Mouse (Mus musculus) hindbrain, embryonic 14.5 days (tissue): Measurements from ENCODE around the gene Hells. TPM values are rescaled to one million over a fixed set of nuclear protein-coding genes. Genes with fewer than 3 reads are reported as not detected.

ENCODE experiments used
- ATAC-seq: fragments of 200-750 bp; cut with Nextera tagmentation; 2 replicates; pipeline ENCODE4 v1.8.0; 2017; ENCODE audit warnings: moderate number of reproducible peaks, mild to moderate bottlenecking, moderate TSS enrichment, moderate library complexity; ENCODE audit not compliant: low FRiP score
- DNase-seq: peaks from one replicate; pipeline ENCODE4 v3.0.0-alpha.2; 2015; ENCODE audit warnings: low spot score
- H3K27ac ChIP-seq: fragments of 300-500 bp; sonication (generic); 2 replicates; pipeline ENCODE4 v1.5.1; 2014; ENCODE audit warnings: mild to moderate bottlenecking, moderate library complexity
- H3K27me3 ChIP-seq: fragments of 300-500 bp; sonication (generic); 2 replicates; pipeline ENCODE4 v1.6.1; 2014; ENCODE audit warnings: mild to moderate bottlenecking, low read length, mixed read lengths; ENCODE audit not compliant: control insufficient read depth, insufficient read depth
- H3K36me3 ChIP-seq: fragments of 300-500 bp; sonication (generic); replicated peaks from 2 replicates; pipeline ENCODE4 v1.6.1; 2014; ENCODE audit not compliant: control insufficient read depth, insufficient read depth
- H3K4me1 ChIP-seq: fragments of 300-500 bp; sonication (generic); replicated peaks from 2 replicates; pipeline ENCODE4 v1.6.1; 2014; ENCODE audit warnings: antibody characterized with exemption, low read length, mixed read lengths; ENCODE audit not compliant: control insufficient read depth, insufficient read depth
- H3K4me2 ChIP-seq: fragments of 300-500 bp; sonication (generic); replicated peaks from 2 replicates; pipeline ENCODE4 v1.6.1; 2014; ENCODE audit warnings: mild to moderate bottlenecking, moderate library complexity
- H3K4me3 ChIP-seq: fragments of 300-500 bp; sonication (generic); replicated peaks from 2 replicates; pipeline ENCODE4 v1.5.1; 2014; ENCODE audit warnings: mild to moderate bottlenecking, low read length
- H3K9ac ChIP-seq: fragments of 300-500 bp; sonication (generic); 2 replicates; pipeline ENCODE4 v1.6.1; 2014
- H3K9me3 ChIP-seq: fragments of 300-500 bp; sonication (generic); 2 replicates; pipeline ENCODE4 v1.6.1; 2016; ENCODE audit warnings: low read length; ENCODE audit not compliant: control insufficient read depth
- WGBS: fragments of 180-500 bp; shearing (Covaris S2); extraction: QIAGEN DNeasy Blood & Tissue Kit; methylation state at CpG from one replicate; pipeline ENCODE4 v1.1.7; 2014; 5-methylcytosine and 5-hydroxymethylcytosine counted together
- microRNA-seq: library from miRNA; unstranded; fragments of <30 nt; microRNA quantifications from one replicate; pipeline ENCODE4, GENCODE M21; 2016
- polyA plus RNA-seq: library from polyadenylated mRNA; unstranded; fragments of >200 nt; fragmentation: Nextera tagmentation; extraction: Ambion mirVana; gene quantifications from 2 replicates; pipeline ENCODE4 v1.2.1, GENCODE M21; 2014

Hells gene
- polyA plus RNA-seq, 1 experiment from 2014 or later, result 9.1 TPM

DNA sequence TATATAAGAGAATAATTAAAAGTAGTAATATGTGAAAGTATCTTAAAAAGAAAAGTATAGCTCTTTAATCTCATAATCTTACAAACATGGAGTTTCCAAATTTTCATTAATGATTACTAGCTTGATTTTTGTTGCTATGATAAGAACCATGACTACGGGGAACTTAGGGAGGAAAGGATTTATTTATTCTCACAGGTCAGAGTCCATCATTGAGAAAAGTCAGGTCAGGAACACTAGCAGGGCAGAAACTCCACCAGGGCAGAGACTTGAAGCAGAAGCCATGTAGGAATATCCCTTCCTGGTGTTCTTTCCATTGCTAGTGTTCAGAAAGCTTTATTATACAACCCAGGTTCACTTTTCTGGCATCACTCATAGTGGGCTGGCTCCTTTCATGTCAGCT, 68.0 kb downstream of the Hells start:
- DNase-seq (no peak), ATAC-seq (no peak)
- Histone ChIP-seq H3K27ac (no peak overlapping the region), H3K9me3 (0 out of 2 replicates have a peak, but pooled peaks cover under 1% of the 10 kb centered on the region), H3K4me3 (no peak overlapping the region), H3K36me3 (no peaks in the 10 kb centered on the region), H3K27me3 (no peaks in the 10 kb centered on the region), H3K9ac (no peak overlapping the region), H3K4me2 (no peak overlapping the region), H3K4me1 (no peaks in the 10 kb centered on the region)
- 90% methylated on average over 1 of the region's 1 CpGs for WGBS

DNA sequence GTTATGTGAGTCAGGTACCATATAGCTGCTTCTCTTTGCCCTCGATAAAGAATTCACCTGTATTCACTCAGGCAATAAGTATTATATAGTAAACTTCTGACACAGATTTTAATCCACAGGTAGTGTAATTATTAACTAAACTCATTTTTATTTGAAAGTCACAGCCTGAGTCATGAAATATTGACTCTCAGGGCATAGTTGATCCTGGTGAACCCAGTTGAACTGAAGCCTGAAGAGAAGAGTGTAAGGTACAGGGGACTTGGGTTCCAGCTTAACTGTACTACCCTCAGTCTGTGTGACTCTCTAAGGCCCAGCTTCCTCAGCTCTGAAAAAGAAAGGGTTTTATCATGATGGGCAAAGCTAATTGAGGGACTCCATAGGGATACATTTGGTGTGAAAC, 74.4 kb downstream of the Hells start:
- H3K4me2 ChIP-seq, result no peak overlapping the region
- no peaks in the 10 kb centered on the region for H3K36me3 ChIP-seq
- no peak overlapping the region for H3K9ac ChIP-seq
- H3K4me1 ChIP-seq, result no peaks in the 10 kb centered on the region
- H3K4me3 ChIP-seq, result no peak overlapping the region
- DNase-seq (no peak), ATAC-seq (no peak)
- H3K27me3 ChIP-seq, result no peaks in the 10 kb centered on the region
- H3K27ac ChIP-seq, result no peak overlapping the region
- 86% methylated on average over 1 of the region's 1 CpGs for WGBS
- no peaks in the 10 kb centered on the region for H3K9me3 ChIP-seq

DNA sequence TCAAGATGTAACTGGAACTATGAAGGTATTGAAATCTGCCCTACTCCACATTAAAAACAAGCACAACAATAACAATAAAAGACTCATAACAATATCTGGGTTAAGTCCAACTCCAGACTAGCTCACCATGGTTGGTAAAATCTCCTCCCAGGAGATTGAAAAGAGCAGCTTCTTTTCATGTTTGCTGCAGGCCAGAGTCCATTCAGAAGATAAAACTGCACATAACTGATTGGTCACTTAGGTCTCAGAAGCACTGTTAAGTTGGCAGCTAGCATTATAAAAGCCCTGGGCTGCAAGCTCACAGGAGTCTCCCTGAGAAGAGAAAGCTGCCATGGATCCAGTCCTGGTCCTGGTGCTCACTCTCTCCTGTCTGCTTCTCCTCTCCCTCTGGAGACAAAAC, 76.0 kb downstream of the Hells start, which contains the start of gene Cyp2c55:
Gene Cyp2c55 (plus strand): TSS at position 305 of the 400 bp plus-strand sequence.
- no peak within 1 kb of the TSS for H3K4me2 ChIP-seq
- DNase-seq, result no peak
- H3K9ac ChIP-seq, result no peak within 1 kb of the TSS
- no peaks in the 10 kb centered on the region for H3K36me3 ChIP-seq
- ATAC-seq, result no peak
- no peak within 1 kb of the TSS for H3K4me3 ChIP-seq
- no peak within 1 kb of the TSS for H3K27ac ChIP-seq
- no peaks in the 10 kb centered on the region for H3K27me3 ChIP-seq
- H3K4me1 ChIP-seq, result no peaks in the 10 kb centered on the region
- H3K9me3 ChIP-seq, result no peaks in the 10 kb centered on the region

Small RNAs within 50 kb of the gene (microRNA-seq; reads per million reads assigned to microRNA genes)
- gene Gm23800, result not detected

Other genes starting within 250 kb of the Hells start
- gene Noc3l, start 111.7 kb upstream of the Hells start, polyA plus RNA-seq, result 5.2 and 5.3 TPM in 2 replicates
- 8.8 and 9.5 TPM in 2 replicates for gene Tbc1d12, start 94.3 kb upstream of the Hells start, polyA plus RNA-seq
- not detected in 2 replicates for gene Cyp2c55, start 76.1 kb downstream of the Hells start, polyA plus RNA-seq
- gene Cyp2c65, start 130.1 kb downstream of the Hells start, polyA plus RNA-seq, result not detected in 2 replicates
- not detected in 2 replicates for gene Cyp2c66, start 183.0 kb downstream of the Hells start, polyA plus RNA-seq